Mouse (Mus musculus): ENCODE data around the gene Bcam. TPM values are rescaled to one million over a fixed set of nuclear protein-coding genes. Genes with fewer than 3 reads are reported as not detected.
A peak's percentile ranks its signal among the peaks of the same experiment; 100 is the strongest.

Gene Bcam
- total and polyA plus RNA-seq, 3 experiments: 190 to 240 (median 214) TPM

DNA sequence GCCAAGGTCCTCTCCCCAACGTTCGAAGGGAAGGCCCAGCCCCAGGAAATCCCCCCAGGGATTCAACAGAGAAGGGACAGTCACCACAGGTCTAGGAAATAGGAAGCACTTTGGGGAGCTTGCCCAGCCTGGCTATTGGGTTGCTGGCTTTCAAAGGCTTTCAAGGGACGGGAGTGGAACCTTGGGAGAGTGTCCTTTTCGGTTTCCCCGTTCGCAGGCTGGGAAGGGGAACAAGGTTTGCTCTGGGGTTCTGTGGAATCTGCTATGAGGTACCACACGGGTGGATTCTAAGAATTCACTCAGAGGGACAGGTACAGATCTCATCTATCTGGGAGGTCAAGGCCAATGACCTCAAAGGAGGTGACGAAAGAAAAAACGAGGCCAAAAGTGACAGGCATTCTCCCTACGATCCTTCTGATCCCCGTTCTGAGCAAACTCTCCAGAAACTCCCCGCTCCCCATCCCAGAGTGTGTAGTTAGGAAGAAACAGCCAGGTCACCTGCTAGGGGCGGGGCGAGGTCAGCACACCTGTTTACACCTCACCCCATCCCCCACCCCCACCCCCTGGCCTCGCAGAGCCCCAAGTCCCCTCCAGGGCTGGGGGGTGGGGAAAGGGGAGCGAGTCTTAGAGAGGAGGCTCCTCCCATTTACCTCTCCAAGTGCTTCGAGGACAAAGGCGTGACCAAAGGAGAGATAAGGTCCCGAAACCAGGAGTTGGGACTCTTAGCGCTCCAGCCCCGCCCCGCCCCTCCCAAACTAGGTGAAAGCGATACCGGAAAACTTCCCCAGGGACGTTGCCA is 23.2 kb downstream of the Bcam start:
- Histone ChIP-seq H3K27me3 (ENCODE audit: control insufficient read depth, insufficient read depth, low read length) (no peaks in the 10 kb centered on the region), H3K4me3 (peak overlapping the region; percentile 78), H3K79me2 (replicated peaks; ENCODE audit: control insufficient read depth, insufficient read depth, low read length) (no peaks in the 10 kb centered on the region; the same call in 1 of the 2 replicates), H3K27ac (peak overlapping the region; percentile 73), H3K9ac (ENCODE audit: low read depth, low read length) (peak overlapping the region; percentile 13; the same call in 1 of the 2 replicates), H3K4me1 (ENCODE audit: control insufficient read depth, insufficient read depth, low read length) (peaks cover 18% of the 10 kb centered on the region), H3K36me3 (ENCODE audit: control insufficient read depth, insufficient read depth, low read length) (peaks cover 3% of the 10 kb centered on the region; the same call in 1 of the 2 replicates)
- intact Hi-C loops (cut with DNase I): no loop called here
- DNase-seq: peak in 1 of 2 experiments; percentile 35
- WGBS: 18% methylated on average over 25 of the region's 25 CpGs
- TF ChIP-seq CTCF (IDR thresholded peaks at IDR 0.05): no peak

DNA sequence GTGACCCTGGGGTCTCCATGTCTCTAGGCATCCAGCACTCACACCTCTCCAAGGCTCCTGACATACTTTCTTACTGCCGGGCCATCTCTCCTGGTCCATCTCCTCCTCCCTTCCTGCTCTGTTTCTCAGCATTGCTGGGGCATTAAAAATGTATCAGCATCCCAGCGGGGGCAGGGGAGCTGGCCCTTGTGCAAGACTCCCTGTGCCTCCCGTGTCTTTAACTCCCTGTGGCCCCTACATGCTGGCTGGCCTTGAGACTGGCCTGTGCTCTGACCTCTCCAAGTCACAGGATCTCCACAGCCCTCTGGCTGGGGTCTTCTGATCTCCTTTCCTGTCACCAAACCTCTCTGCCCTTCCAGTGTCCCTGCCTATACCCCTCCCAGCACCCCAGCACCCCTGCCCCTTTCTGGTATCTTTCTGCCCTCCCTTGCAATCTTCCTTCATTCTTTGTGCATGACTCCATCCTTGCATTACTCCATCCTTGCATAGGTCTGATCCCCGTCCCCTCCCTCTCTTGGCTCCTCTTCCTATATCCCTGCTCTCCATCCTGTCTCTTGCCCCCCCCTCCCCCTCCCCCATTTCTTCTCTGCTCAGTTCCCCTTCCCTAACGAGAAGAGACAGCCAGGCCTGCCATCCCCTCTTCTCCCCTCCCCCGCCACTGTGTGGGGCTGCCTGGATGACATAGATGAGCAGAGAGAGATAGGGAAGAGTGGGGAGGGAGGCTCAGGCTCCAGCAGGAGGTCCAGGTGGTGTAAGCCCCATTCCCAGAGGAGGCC is 24.2 kb downstream of the Bcam start:
- peak in 1 of 2 experiments; percentile 35 for DNase-seq
- no peaks in the 10 kb centered on the region for H3K27me3 ChIP-seq (ENCODE audit: control insufficient read depth, insufficient read depth, low read length)
- peaks cover 18% of the 10 kb centered on the region for H3K4me1 ChIP-seq (ENCODE audit: control insufficient read depth, insufficient read depth, low read length)
- 50% methylated on average over 6 of the region's 6 CpGs for WGBS
- peaks cover 3% of the 10 kb centered on the region; the same call in 1 of the 2 replicates for H3K36me3 ChIP-seq (ENCODE audit: control insufficient read depth, insufficient read depth, low read length)
- H3K4me3 ChIP-seq: no peak overlapping the region
- H3K9ac ChIP-seq (ENCODE audit: low read depth, low read length): no peak overlapping the region
- no peaks in the 10 kb centered on the region; the same call in 1 of the 2 replicates for H3K79me2 ChIP-seq (replicated peaks; ENCODE audit: control insufficient read depth, insufficient read depth, low read length)
- intact Hi-C loops (cut with DNase I): no loop called here
- no peak for TF ChIP-seq CTCF (IDR thresholded peaks at IDR 0.05)
- TF ChIP-seq EP300 (IDR thresholded peaks at IDR 0.05; ENCODE audit: insufficient read depth, low read depth, low read length): no peak
- H3K27ac ChIP-seq: no peak overlapping the region; the same call in 1 of the 2 replicates

DNA sequence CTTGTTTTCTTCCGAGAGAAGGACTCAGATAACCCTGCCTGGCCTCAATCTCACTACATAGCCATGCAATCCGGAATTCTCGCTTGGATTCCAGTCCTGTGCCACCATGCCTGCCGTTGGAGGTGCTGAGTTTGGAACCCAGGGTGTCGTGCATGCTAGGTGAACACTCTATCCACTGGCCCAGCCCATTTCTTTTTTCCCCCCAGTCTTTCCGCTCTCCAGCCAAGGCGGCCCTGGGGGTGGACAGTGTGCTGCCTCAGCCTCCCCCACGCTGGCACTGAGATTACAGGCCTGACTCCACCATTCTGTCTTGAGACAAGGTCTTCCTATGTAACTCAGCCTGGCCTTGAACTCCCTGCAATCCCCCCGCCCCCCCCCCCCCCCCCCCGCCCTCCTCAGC is 24.8 kb downstream of the Bcam start:
- Histone ChIP-seq H3K4me3 (no peak overlapping the region), H3K79me2 (replicated peaks; ENCODE audit: control insufficient read depth, insufficient read depth, low read length) (no peaks in the 10 kb centered on the region; the same call in 1 of the 2 replicates), H3K36me3 (ENCODE audit: control insufficient read depth, insufficient read depth, low read length) (peaks cover 3% of the 10 kb centered on the region; the same call in 1 of the 2 replicates), H3K27me3 (ENCODE audit: control insufficient read depth, insufficient read depth, low read length) (no peaks in the 10 kb centered on the region), H3K27ac (peak overlapping the region; percentile 41; the same call in 1 of the 2 replicates), H3K4me1 (ENCODE audit: control insufficient read depth, insufficient read depth, low read length) (peaks cover 18% of the 10 kb centered on the region), H3K9ac (ENCODE audit: low read depth, low read length) (no peak overlapping the region)
- WGBS: 64% methylated on average over 10 of the region's 10 CpGs
- intact Hi-C loops (cut with DNase I): no loop called here
- DNase-seq: no peak
- no peak for TF ChIP-seq CTCF (IDR thresholded peaks at IDR 0.05)
- TF ChIP-seq EP300 (IDR thresholded peaks at IDR 0.05; ENCODE audit: insufficient read depth, low read depth, low read length): no peak
- no peak for TF ChIP-seq POLR2A (IDR thresholded peaks at IDR 0.05; ENCODE audit: insufficient read depth, low read depth, low read length)

DNA sequence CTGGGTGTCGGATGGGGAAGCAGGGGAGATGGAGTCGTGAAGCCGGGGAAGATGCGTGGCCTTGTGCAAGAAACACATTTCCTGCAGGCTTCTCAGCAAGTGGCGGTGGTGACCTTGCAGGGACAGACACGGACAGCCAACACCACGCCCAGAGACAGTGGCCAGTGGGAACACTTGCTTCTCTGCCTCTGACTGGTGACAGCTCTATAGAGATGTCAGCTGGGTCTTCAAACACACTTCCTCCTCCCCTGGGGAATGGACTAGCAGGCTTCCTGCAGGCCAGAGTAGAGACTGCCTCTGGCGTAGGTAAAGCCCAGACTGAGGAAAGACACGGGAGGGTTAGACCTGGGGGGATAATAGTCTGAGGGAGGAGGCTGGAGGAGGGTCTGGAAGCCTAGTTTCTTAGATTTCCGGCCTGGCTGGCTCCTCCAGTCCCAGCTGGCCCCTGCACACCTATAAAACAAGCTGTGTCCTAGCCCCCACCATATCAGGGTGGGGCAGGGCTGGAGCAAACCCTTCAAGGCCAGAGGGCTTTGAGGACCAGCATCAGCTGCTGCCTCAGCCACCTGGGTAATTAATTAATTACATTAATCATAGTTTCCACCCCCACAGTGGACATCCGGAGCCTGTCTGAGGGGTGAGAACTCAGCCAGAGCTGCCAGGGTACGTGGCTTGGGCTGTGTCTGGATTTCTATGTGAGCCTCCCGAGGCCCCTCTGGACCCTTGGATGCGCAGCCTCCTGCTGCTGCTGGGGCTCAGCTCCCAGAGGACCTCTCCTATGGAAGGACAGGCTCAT is 26.0 kb downstream of the Bcam start:
- H3K27ac ChIP-seq: peak overlapping the region; percentile 71
- 7% methylated on average over 14 of the region's 14 CpGs for WGBS
- TF ChIP-seq CTCF (IDR thresholded peaks at IDR 0.05) (peak; percentile 18; the same call in 1 of the 2 replicates), POLR2A (IDR thresholded peaks at IDR 0.05; ENCODE audit: insufficient read depth, low read depth, low read length) (peak; percentile 82), EP300 (IDR thresholded peaks at IDR 0.05; ENCODE audit: insufficient read depth, low read depth, low read length) (peak; percentile 83)
- DNase-seq: peak; percentile 69 to 82
- H3K4me3 ChIP-seq: peak overlapping the region; percentile 27; the same call in 1 of the 2 replicates
- no peaks in the 10 kb centered on the region for H3K36me3 ChIP-seq (ENCODE audit: control insufficient read depth, insufficient read depth, low read length)
- no peaks in the 10 kb centered on the region for H3K27me3 ChIP-seq (ENCODE audit: control insufficient read depth, insufficient read depth, low read length)
- no peaks in the 10 kb centered on the region; the same call in 1 of the 2 replicates for H3K79me2 ChIP-seq (replicated peaks; ENCODE audit: control insufficient read depth, insufficient read depth, low read length)
- H3K4me1 ChIP-seq (ENCODE audit: control insufficient read depth, insufficient read depth, low read length): peaks cover 10% of the 10 kb centered on the region
- intact Hi-C loops (cut with DNase I): loop anchor here (1.0 kb wide), 1 partner anchor 75 kb away; no protein-coding TSS in a partner anchor
- peak overlapping the region; percentile 21 for H3K9ac ChIP-seq (ENCODE audit: low read depth, low read length)

DNA sequence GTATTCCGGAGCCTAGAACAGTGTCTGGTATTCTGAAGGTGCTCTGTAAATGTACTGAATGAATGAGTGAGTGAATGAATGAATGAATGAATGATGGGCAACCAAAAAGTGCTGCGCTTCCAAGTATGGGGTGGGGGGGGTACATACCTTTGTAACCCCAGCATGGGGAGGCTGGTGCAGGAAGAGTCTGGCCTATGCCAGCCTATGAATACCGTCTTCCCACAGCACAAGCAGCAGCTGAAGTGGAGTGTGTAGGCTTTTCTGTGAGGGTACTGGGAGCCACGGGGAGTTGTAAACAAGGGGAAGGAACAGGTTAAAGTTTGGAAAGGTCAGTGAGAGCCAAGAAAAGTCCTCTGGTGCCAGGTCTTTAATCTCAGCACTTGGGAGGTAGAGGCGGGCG is 27.0 kb downstream of the Bcam start:
- H3K9ac ChIP-seq (ENCODE audit: low read depth, low read length): no peak overlapping the region
- no peaks in the 10 kb centered on the region for H3K36me3 ChIP-seq (ENCODE audit: control insufficient read depth, insufficient read depth, low read length)
- no peak for TF ChIP-seq CTCF (IDR thresholded peaks at IDR 0.05)
- TF ChIP-seq POLR2A (IDR thresholded peaks at IDR 0.05; ENCODE audit: insufficient read depth, low read depth, low read length): no peak
- no peak for TF ChIP-seq EP300 (IDR thresholded peaks at IDR 0.05; ENCODE audit: insufficient read depth, low read depth, low read length)
- no peak for DNase-seq
- intact Hi-C loops (cut with DNase I): loop anchor here (1.0 to 2.0 kb wide), 2 partner anchors 19 to 74 kb away; no protein-coding TSS in a partner anchor
- no peaks in the 10 kb centered on the region for H3K27me3 ChIP-seq (ENCODE audit: control insufficient read depth, insufficient read depth, low read length)
- peaks cover 10% of the 10 kb centered on the region for H3K4me1 ChIP-seq (ENCODE audit: control insufficient read depth, insufficient read depth, low read length)
- peak overlapping the region; percentile 71 for H3K27ac ChIP-seq
- no peak overlapping the region for H3K4me3 ChIP-seq
- WGBS: 82% methylated on average over 6 of the region's 6 CpGs
- no peaks in the 10 kb centered on the region; the same call in 1 of the 2 replicates for H3K79me2 ChIP-seq (replicated peaks; ENCODE audit: control insufficient read depth, insufficient read depth, low read length)

All from heart, adult 2 months (tissue).